Mouse (Mus musculus) heart, embryonic 14.5 days (tissue): ENCODE measurements around the gene Atp2c1. TPM values are rescaled to one million over a fixed set of nuclear protein-coding genes. Genes with fewer than 3 reads are reported as not detected.

Experiments used
- ATAC-seq: fragments of 200-750 bp; cut with Nextera tagmentation; 2 replicates; pipeline ENCODE4 v1.8.0; 2017; ENCODE audit warnings: low read depth, moderate TSS enrichment; ENCODE audit not compliant: insufficient number of reproducible peaks, insufficient read depth, low FRiP score
- H3K27ac ChIP-seq, 2 experiments: fragments of 200-500 bp in 1 of 2; fragments of 300-500 bp in 1 of 2; sonication (generic) in 1 of 2; replicated peaks in 1 of 2; 2 replicates each; pipeline ENCODE4 v1.5.1; 2012 to 2014; ENCODE audit warnings: low read depth in 2 of 2, low read length in 2 of 2, control low read depth in 1 of 2, mild to moderate bottlenecking in 1 of 2, mixed read lengths in 1 of 2; ENCODE audit not compliant: control insufficient read depth in 1 of 2, insufficient read depth in 1 of 2
- H3K27me3 ChIP-seq: fragments of 300-500 bp; sonication (generic); 2 replicates; pipeline ENCODE4 v1.6.1; 2014; ENCODE audit warnings: mild to moderate bottlenecking, low read length, control low read depth; ENCODE audit not compliant: control insufficient read depth, insufficient read depth
- H3K36me3 ChIP-seq: fragments of 300-500 bp; sonication (generic); 2 replicates; pipeline ENCODE4 v1.6.1; 2014; ENCODE audit warnings: mild to moderate bottlenecking, control low read depth, low read length, mixed read lengths; ENCODE audit not compliant: control insufficient read depth, insufficient read depth
- H3K4me1 ChIP-seq, 2 experiments: fragments of 200-500 bp in 1 of 2; fragments of 300-500 bp in 1 of 2; sonication (generic) in 1 of 2; 2 replicates each; pipeline ENCODE4 v1.6.1; 2012 to 2014; ENCODE audit warnings: low read length in 2 of 2, control low read depth in 1 of 2, mixed read lengths in 1 of 2; ENCODE audit not compliant: control insufficient read depth in 2 of 2, insufficient read depth in 2 of 2
- H3K4me2 ChIP-seq: fragments of 300-500 bp; sonication (generic); 2 replicates; pipeline ENCODE4 v1.6.1; 2014; ENCODE audit warnings: mild to moderate bottlenecking, low read length
- H3K4me3 ChIP-seq, 2 experiments: fragments of 200-500 bp in 1 of 2; fragments of 300-500 bp in 1 of 2; sonication (generic) in 1 of 2; 2 replicates each; pipeline ENCODE4 v1.5.1; 2012 to 2014; ENCODE audit warnings: low read length in 2 of 2, mild to moderate bottlenecking in 2 of 2, control low read depth in 1 of 2, low read depth in 1 of 2, moderate library complexity in 1 of 2; ENCODE audit not compliant: control insufficient read depth in 1 of 2, insufficient read depth in 1 of 2
- H3K9ac ChIP-seq: fragments of 300-500 bp; sonication (generic); 2 replicates; pipeline ENCODE4 v1.6.1; 2014; ENCODE audit warnings: mild to moderate bottlenecking, low read length
- H3K9me3 ChIP-seq: fragments of 300-500 bp; sonication (generic); 2 replicates; pipeline ENCODE4 v1.6.1; 2016; ENCODE audit warnings: low read length, control low read depth; ENCODE audit not compliant: control insufficient read depth
- WGBS: fragments of 180-500 bp; shearing (Covaris S2); extraction: QIAGEN DNeasy Blood & Tissue Kit; methylation state at CpG from one replicate; pipeline ENCODE4 v1.1.7; 2014; 5-methylcytosine and 5-hydroxymethylcytosine counted together
- polyA plus RNA-seq: library from polyadenylated mRNA; unstranded; fragments of >200 nt; fragmentation: Nextera tagmentation; extraction: Ambion mirVana; gene quantifications from 2 replicates; pipeline ENCODE4 v1.2.1, GENCODE M21; 2014

Atp2c1 gene
- polyA plus RNA-seq, 1 experiment from 2014 or later = 62.8 TPM

- H3K27me3 ChIP-seq = no peaks in the 10 kb centered on the region
- H3K4me1 ChIP-seq = no peaks in the 10 kb centered on the region
- H3K4me2 ChIP-seq = no peak overlapping the region
- H3K9me3 ChIP-seq = no peaks in the 10 kb centered on the region
- H3K36me3 ChIP-seq = no peaks in the 10 kb centered on the region
- ATAC-seq = no peak
- H3K27ac ChIP-seq = no peak overlapping the region
- 75% methylated on average over 5 of the region's 5 CpGs for WGBS
- no peak overlapping the region for H3K4me3 ChIP-seq
- H3K9ac ChIP-seq = no peak overlapping the region
Observed at GRCm38 (mm10) chr9:105363520-105364231, 163.4 kb downstream of the Atp2c1 start.

- no peaks in the 10 kb centered on the region for H3K27me3 ChIP-seq
- 58% methylated on average over 2 of the region's 2 CpGs for WGBS
- ATAC-seq = no peak
- no peak overlapping the region for H3K9ac ChIP-seq
- no peaks in the 10 kb centered on the region for H3K4me1 ChIP-seq
- H3K36me3 ChIP-seq = no peaks in the 10 kb centered on the region
- H3K4me2 ChIP-seq = no peak overlapping the region
- H3K27ac ChIP-seq = no peak overlapping the region
- H3K9me3 ChIP-seq = no peaks in the 10 kb centered on the region
- no peak overlapping the region for H3K4me3 ChIP-seq
Observed at GRCm38 (mm10) chr9:105362181-105362580, 164.9 kb downstream of the Atp2c1 start.

Other genes starting within 250 kb of the Atp2c1 start
- 13.3 and 15.1 TPM in 2 replicates for gene Aste1, start 131.9 kb downstream of the Atp2c1 start, polyA plus RNA-seq
- 0.18 TPM in 2 replicates for gene Nek11, start 131.8 kb downstream of the Atp2c1 start, polyA plus RNA-seq
- gene Pik3r4, start 115.7 kb upstream of the Atp2c1 start, polyA plus RNA-seq = 19.8 and 20.6 TPM in 2 replicates